ENCODE assay signal across 8 mouse cellular contexts in genomic region chr11:6406251-6407161, GRCm38 (mm10). TPM values are rescaled to one million over a fixed set of nuclear protein-coding genes. Genes with fewer than 3 reads are reported as not detected.
DNase-seq lines count a peak whose midpoint lies in the region; ATAC-seq and TF ChIP-seq lines count a peak whose summit lies in the region.

No protein-coding gene starts in this region.

- peak; percentile 66 for DNase-seq in 3T3-L1 (ENCODE audit: low read depth, low spot score)
- peak; percentile 71 for DNase-seq in adrenal gland, postnatal 25 days
- peak; percentile 88 for DNase-seq in kidney, postnatal 10 days
- DNase-seq in lung, postnatal 36 days = peak; percentile 82

- peak overlapping the region; percentile 38 for H3K4me2 ChIP-seq in heart, embryonic 15.5 days
- peak overlapping the region; percentile 22 for H3K4me2 ChIP-seq in stomach, embryonic 16.5 days (ENCODE audit: low read depth, low read length)

- peak; percentile 60 for ATAC-seq in heart, embryonic 15.5 days (replicated peaks; ENCODE audit: insufficient number of reproducible peaks, insufficient read depth, low FRiP score, low read depth)
- ATAC-seq in stomach, embryonic 16.5 days (ENCODE audit: insufficient read depth, low FRiP score) = peak; percentile 81
- no peak for ATAC-seq in erythroblast, adult 5-6 weeks (replicated peaks; ENCODE audit: low FRiP score, poor library complexity, severe bottlenecking)

- peak overlapping the region; percentile 41 for H3K27ac ChIP-seq in embryonic fibroblast, embryonic 13.5 days (ENCODE audit: insufficient read depth, low read length)
- H3K27ac ChIP-seq in heart, embryonic 15.5 days = peak overlapping the region; percentile 91
- H3K27ac ChIP-seq in stomach, embryonic 16.5 days (ENCODE audit: low read length) = peak overlapping the region; percentile 95

- no peak for TF ChIP-seq POLR2A in embryonic fibroblast, embryonic 13.5 days (IDR thresholded peaks at IDR 0.05; ENCODE audit: low read depth, low read length)

- no peaks in the 10 kb centered on the region for H3K27me3 ChIP-seq in heart, embryonic 15.5 days
- H3K27me3 ChIP-seq in stomach, embryonic 16.5 days (ENCODE audit: control insufficient read depth, insufficient read depth, low read length) = no peaks in the 10 kb centered on the region

- peaks cover 8% of the 10 kb centered on the region for H3K4me1 ChIP-seq in embryonic fibroblast, embryonic 13.5 days (ENCODE audit: control insufficient read depth, insufficient read depth, low read length)
- peaks cover 41% of the 10 kb centered on the region for H3K4me1 ChIP-seq in heart, embryonic 15.5 days (replicated peaks)
- H3K4me1 ChIP-seq in stomach, embryonic 16.5 days (ENCODE audit: control insufficient read depth, insufficient read depth, low read length) = peaks cover 34% of the 10 kb centered on the region

- no peak for TF ChIP-seq CTCF in embryonic fibroblast, embryonic 13.5 days (IDR thresholded peaks at IDR 0.05; ENCODE audit: borderline replicate concordance, insufficient read depth, low read length)

- H3K9me3 ChIP-seq in heart, embryonic 15.5 days (replicated peaks) = no peaks in the 10 kb centered on the region
- no peaks in the 10 kb centered on the region for H3K9me3 ChIP-seq in stomach, embryonic 16.5 days (replicated peaks; ENCODE audit: control insufficient read depth, low read length)

- H3K9ac ChIP-seq in heart, embryonic 15.5 days = peak overlapping the region; percentile 46
- peak overlapping the region; percentile 59 for H3K9ac ChIP-seq in stomach, embryonic 16.5 days (ENCODE audit: low read length)

- WGBS in heart, embryonic 15.5 days = 28% methylated on average over 14 of the region's 14 CpGs
- WGBS in stomach, embryonic 16.5 days = 32% methylated on average over 14 of the region's 14 CpGs

- peaks cover 30% of the 10 kb centered on the region for H3K36me3 ChIP-seq in heart, embryonic 15.5 days
- H3K36me3 ChIP-seq in stomach, embryonic 16.5 days (ENCODE audit: control insufficient read depth, insufficient read depth, low read length) = peaks cover 11% of the 10 kb centered on the region; the same call in 1 of the 2 replicates

- H3K4me3 ChIP-seq in embryonic fibroblast, embryonic 13.5 days (ENCODE audit: insufficient read depth, low read length) = no peak overlapping the region
- H3K4me3 ChIP-seq in heart, embryonic 15.5 days = no peak overlapping the region
- no peak overlapping the region for H3K4me3 ChIP-seq in stomach, embryonic 16.5 days (replicated peaks; ENCODE audit: low read length)

RNA-seq across cellular contexts. Expression of gene Ppia, which starts 8.7 kb away (rescaled TPM):
- total RNA-seq in adrenal gland, postnatal 25 days (2021) = 1,910 and 1,993 TPM in 2 replicates
- polyA plus RNA-seq in embryonic fibroblast, embryonic 13.5 days (2011; ENCODE audit: insufficient read length, low read depth, missing spikeins) = 2,412 and 2,425 TPM in 2 replicates
- polyA plus RNA-seq in heart, embryonic 15.5 days (2015; fragmentation: Nextera tagmentation; extraction: Ambion mirVana) = 3,680 and 4,098 TPM in 2 replicates
- 4,720 and 4,955 TPM in 2 replicates for polyA plus RNA-seq in stomach, embryonic 16.5 days (2015; fragmentation: Nextera tagmentation; extraction: Ambion mirVana)
- 1,176 and 1,185 TPM in 2 replicates for total RNA-seq in erythroblast, adult 5-6 weeks (2015; ENCODE audit: low replicate concordance)
- total RNA-seq in erythroblast, adult 5-6 weeks (2017; ENCODE audit: low replicate concordance) = 351 and 513 TPM in 2 replicates

RNA-seq across cellular contexts. Expression of gene Zmiz2, which starts 17.6 kb away (rescaled TPM):
- 61.5 and 63.4 TPM in 2 replicates for total RNA-seq in adrenal gland, postnatal 25 days (2021)
- 18.5 and 22.0 TPM in 2 replicates for polyA plus RNA-seq in embryonic fibroblast, embryonic 13.5 days (2011; ENCODE audit: insufficient read length, low read depth, missing spikeins)
- polyA plus RNA-seq in heart, embryonic 15.5 days (2015; fragmentation: Nextera tagmentation; extraction: Ambion mirVana) = 6.6 and 8.2 TPM in 2 replicates
- polyA plus RNA-seq in stomach, embryonic 16.5 days (2015; fragmentation: Nextera tagmentation; extraction: Ambion mirVana) = 9.8 and 10.2 TPM in 2 replicates
- 9.8 and 12.9 TPM in 2 replicates for total RNA-seq in erythroblast, adult 5-6 weeks (2015; ENCODE audit: low replicate concordance)
- total RNA-seq in erythroblast, adult 5-6 weeks (2017; ENCODE audit: low replicate concordance) = 1.5 and 3.1 TPM in 2 replicates

RNA-seq across cellular contexts. Expression of gene H2afv, which starts 37.7 kb away (rescaled TPM):
- 75.0 and 84.5 TPM in 2 replicates for total RNA-seq in adrenal gland, postnatal 25 days (2021)
- 55.9 and 74.5 TPM in 2 replicates for polyA plus RNA-seq in embryonic fibroblast, embryonic 13.5 days (2011; ENCODE audit: insufficient read length, low read depth, missing spikeins)
- polyA plus RNA-seq in heart, embryonic 15.5 days (2015; fragmentation: Nextera tagmentation; extraction: Ambion mirVana) = 318 and 327 TPM in 2 replicates
- polyA plus RNA-seq in stomach, embryonic 16.5 days (2015; fragmentation: Nextera tagmentation; extraction: Ambion mirVana) = 357 and 363 TPM in 2 replicates
- 53.3 and 54.0 TPM in 2 replicates for total RNA-seq in erythroblast, adult 5-6 weeks (2015; ENCODE audit: low replicate concordance)
- 32.3 and 44.9 TPM in 2 replicates for total RNA-seq in erythroblast, adult 5-6 weeks (2017; ENCODE audit: low replicate concordance)

Comparison
In these comparisons a context has a peak if more than half of its experiments do, and no peak if none do; other contexts are left out.
1. H3K27ac ChIP-seq: peak in every context shown above with its lines; median percentile 95 in stomach, embryonic 16.5 days; 91 in heart, embryonic 15.5 days; 41 in embryonic fibroblast, embryonic 13.5 days.